Mouse (Mus musculus): ENCODE results near the gene Tagap1.
"Not testable (repeated sequence)": the region's sequence is repeated elsewhere in the genome, so short reads cannot be mapped to it uniquely, and the experiment has no call there.

DNA sequence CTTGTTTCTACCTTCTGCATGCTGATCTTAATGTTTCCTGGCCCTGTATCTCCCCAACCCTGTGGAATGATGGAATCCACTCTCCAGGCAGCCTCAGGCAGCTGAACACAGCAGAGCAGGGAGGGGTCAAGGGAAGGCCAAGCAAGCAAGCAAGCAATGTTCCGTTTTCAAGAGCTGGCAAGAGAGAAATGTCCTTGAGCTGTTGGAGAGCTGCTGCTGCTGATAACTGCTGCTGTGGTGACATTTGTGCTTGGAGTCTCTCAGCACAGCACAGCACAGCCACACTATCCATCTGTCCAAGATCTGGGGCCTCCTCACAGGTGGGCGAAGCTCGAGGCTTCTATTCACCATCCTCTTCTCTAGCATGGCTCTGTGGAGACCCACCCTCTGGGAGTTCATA lies 42.4 kb upstream of the Tagap1 start:
- not testable (repeated sequence) for TF ChIP-seq CTCF, EP300 (IDR thresholded peaks at IDR 0.05; ENCODE audit: low read depth)
